Mouse (Mus musculus): ENCODE data around the gene Tmem131.
"Not testable (repeated sequence)": the region's sequence is repeated elsewhere in the genome, so short reads cannot be mapped to it uniquely, and the experiment has no call there.

Tmem131 gene

GRCm38 (mm10) chr1:36836274-36836954 lies 107.1 kb downstream of the Tmem131 start:
- no peak for DNase-seq (ENCODE audit: low spot score in 2 of 2)

- no peak for DNase-seq (ENCODE audit: low spot score in 2 of 2)
Observed at GRCm38 (mm10) chr1:36835593-36835992, 107.9 kb downstream of the Tmem131 start.

GRCm38 (mm10) chr1:36834090-36834489 lies 109.4 kb downstream of the Tmem131 start:
- no peak for DNase-seq (ENCODE audit: low spot score in 2 of 2)

GRCm38 (mm10) chr1:36830913-36831866 lies 112.3 kb downstream of the Tmem131 start:
- no peak for DNase-seq (ENCODE audit: low spot score in 2 of 2)

- no peak for DNase-seq (ENCODE audit: low spot score in 2 of 2)
Observed at GRCm38 (mm10) chr1:36824356-36824755, 119.1 kb downstream of the Tmem131 start.

- not testable (repeated sequence) for DNase-seq (ENCODE audit: low spot score in 2 of 2)
Observed at GRCm38 (mm10) chr1:36821918-36822317, 121.5 kb downstream of the Tmem131 start.

GRCm38 (mm10) chr1:36815166-36815565 lies 128.3 kb downstream of the Tmem131 start:
- DNase-seq (ENCODE audit: low spot score in 2 of 2), result no peak

- no peak for DNase-seq (ENCODE audit: low spot score in 2 of 2)
Observed at GRCm38 (mm10) chr1:36814271-36814903, 129.1 kb downstream of the Tmem131 start.

GRCm38 (mm10) chr1:36813415-36813814 lies 130.1 kb downstream of the Tmem131 start:
- peak; percentile 36 to 42 for DNase-seq (ENCODE audit: low spot score in 2 of 2)

- DNase-seq (ENCODE audit: low spot score in 2 of 2), result no peak
Observed at GRCm38 (mm10) chr1:36811806-36812205, 131.7 kb downstream of the Tmem131 start.

- no peak for DNase-seq (ENCODE audit: low spot score in 2 of 2)
Observed at GRCm38 (mm10) chr1:36807782-36808565, 135.5 kb downstream of the Tmem131 start.

- DNase-seq (ENCODE audit: low spot score in 2 of 2), result no peak
Observed at GRCm38 (mm10) chr1:36807086-36807485, 136.4 kb downstream of the Tmem131 start.

GRCm38 (mm10) chr1:36806181-36806905 lies 137.1 kb downstream of the Tmem131 start:
- no peak for DNase-seq (ENCODE audit: low spot score in 2 of 2)

- no peak for DNase-seq (ENCODE audit: low spot score in 2 of 2)
Observed at GRCm38 (mm10) chr1:36804833-36805232, 138.6 kb downstream of the Tmem131 start.

- no peak for DNase-seq (ENCODE audit: low spot score in 2 of 2)
Observed at GRCm38 (mm10) chr1:36804259-36804658, 139.2 kb downstream of the Tmem131 start.

- DNase-seq (ENCODE audit: low spot score in 2 of 2), result no peak
Observed at GRCm38 (mm10) chr1:36800379-36801011, 143.0 kb downstream of the Tmem131 start.

- DNase-seq (ENCODE audit: low spot score in 2 of 2), result peak; percentile 37 to 57
Observed at GRCm38 (mm10) chr1:36797481-36797880, 146.0 kb downstream of the Tmem131 start.

GRCm38 (mm10) chr1:36796711-36797110 lies 146.8 kb downstream of the Tmem131 start:
- DNase-seq (ENCODE audit: low spot score in 2 of 2), result no peak

- DNase-seq (ENCODE audit: low spot score in 2 of 2), result no peak
Observed at GRCm38 (mm10) chr1:36789416-36789815, 154.1 kb downstream of the Tmem131 start.

GRCm38 (mm10) chr1:36786377-36786776 lies 157.1 kb downstream of the Tmem131 start:
- no peak for DNase-seq (ENCODE audit: low spot score in 2 of 2)
